Mouse (Mus musculus): ENCODE measurements around the gene Gm28308. TPM values are rescaled to one million over a fixed set of nuclear protein-coding genes. Genes with fewer than 3 reads are reported as not detected.

Gm28308 gene
- polyA plus RNA-seq, 1 experiment: 2.0 TPM

DNA sequence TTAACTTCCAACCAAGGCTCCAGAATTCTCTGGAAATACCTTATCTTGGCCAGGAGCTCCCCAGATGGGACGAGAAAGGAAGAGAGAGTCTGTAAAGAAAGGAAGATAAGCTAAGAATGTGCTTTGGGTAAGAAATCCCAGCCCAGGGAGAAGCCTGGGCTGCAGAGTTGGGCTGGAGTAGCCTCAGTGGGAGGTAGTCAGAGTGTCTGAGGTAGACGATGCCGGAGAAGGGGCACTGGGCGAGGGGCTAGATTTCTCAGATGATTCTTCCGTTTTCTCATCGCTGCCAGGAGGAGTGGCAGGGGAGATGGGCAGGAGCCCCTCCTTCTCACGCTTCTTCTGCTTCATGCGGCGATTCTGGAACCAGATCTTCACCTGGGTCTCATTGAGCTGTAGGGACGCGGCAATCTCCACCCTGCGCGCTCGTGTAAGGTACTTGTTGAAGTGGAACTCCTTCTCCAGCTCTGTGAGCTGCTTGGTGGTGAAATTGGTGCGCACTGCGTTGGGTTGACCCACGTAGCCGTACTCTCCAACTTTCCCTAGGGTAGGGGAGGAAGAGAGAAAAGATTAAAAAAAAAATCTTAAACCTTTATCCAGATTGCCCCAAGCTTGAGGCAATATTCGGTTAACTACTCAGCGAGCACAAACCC, 56.5 kb downstream of the Gm28308 start:
- no peak for DNase-seq (ENCODE audit: low read depth)

GRCm38 (mm10) chr6:52155471-52155870, 57.7 kb downstream of the Gm28308 start:
- no peak for DNase-seq (ENCODE audit: low read depth)

- no peak for DNase-seq (ENCODE audit: low read depth)
Measured at GRCm38 (mm10) chr6:52154044-52154443, 59.1 kb downstream of the Gm28308 start.

DNA sequence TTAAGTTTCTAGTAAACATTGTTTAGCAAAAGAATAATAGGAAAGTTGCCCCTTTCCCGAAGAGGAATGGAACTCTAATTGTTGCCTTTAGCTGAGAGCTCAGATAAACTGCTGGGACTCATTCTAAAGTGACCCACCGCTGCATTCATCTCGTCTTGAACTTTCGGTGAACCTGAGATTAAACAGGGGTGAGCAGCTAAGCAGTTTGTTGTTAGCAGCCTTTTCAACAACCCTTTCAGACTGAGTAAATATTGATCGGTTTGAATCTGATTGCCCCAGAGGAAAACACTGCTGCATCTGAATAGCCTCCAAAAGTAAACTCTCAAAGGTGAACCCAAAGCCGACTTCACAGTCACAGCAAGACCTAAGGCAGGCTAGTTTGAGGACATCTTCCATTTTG, 59.9 kb downstream of the Gm28308 start:
- no peak for DNase-seq (ENCODE audit: low read depth)

DNA sequence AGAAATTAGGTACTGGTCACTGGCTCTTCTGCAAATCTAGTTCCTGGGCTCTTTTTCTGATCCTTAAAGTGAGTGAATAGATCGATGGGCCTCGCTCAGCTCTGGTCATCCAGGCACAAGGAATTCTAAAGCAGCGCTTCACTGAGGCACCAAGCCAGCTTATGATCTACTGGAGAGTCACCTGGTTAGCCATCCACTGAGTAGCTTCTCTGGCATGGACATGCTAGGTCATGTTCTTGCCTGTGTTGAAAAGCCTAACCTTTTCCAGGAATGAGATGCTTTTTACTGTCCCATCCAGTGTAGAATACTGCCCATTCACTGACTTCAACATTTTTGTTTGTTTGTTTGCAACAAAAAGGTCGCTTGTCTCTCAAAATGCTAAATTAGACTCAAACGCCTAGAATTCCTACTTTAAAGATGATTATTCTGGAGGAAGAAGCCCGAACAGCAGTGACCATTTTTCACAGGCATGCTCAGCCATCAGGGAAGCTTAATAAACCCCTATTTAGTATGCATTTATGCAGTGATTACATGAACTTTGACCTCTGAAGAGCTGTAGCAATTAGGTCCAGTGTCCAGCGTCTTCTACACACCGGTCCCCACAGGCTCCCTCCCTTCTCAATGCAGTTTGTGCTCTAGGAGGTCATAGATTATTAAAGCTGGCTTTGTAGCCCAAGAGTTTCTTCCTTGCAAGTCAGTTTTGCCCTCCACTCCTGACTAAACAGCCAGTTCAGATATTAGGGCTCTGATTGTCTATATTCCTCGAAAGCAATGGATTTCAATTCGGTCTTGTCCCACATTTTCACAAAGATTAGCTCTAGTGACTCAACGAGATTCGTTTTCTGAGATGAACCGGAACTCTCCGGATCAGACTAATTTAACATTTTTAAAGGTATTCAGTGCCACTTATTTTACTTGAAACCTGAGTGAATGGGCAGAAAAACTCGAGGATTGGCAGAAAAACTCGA, 60.6 kb downstream of the Gm28308 start:
- DNase-seq (ENCODE audit: low read depth): no peak

- DNase-seq (ENCODE audit: low read depth): no peak
Measured at GRCm38 (mm10) chr6:52151571-52151970, 61.6 kb downstream of the Gm28308 start.

DNA sequence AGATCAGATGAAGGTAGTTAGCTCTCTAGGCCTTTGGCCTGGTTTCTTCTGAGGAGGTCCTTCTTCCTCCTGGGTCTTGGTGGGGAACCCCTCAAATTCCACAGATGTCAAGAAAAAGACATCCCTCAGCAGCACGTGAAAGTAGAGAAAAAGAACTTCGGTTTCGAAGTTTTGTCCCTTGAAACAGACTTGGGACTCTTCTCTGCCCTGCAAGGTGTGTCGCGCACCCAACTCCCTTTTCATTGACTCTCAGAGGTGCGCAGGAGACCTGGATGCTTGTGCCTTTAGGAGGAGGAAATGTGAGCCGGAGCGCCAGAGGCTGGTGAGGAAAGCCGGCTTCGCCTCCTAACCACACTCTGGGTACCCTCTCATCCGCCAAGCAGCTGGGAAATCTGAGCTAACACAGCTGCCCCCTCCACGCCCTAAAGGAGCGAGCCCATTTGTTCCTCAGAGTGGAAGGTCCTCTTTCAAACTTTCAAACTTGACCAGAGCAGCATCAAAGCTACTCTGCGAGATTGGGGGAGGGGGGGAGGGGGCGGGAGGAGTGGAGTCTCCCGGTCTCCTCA, 62.7 kb downstream of the Gm28308 start:
- DNase-seq (ENCODE audit: low read depth): no peak

- DNase-seq (ENCODE audit: low read depth): no peak
Measured at GRCm38 (mm10) chr6:52139115-52139514, 74.0 kb downstream of the Gm28308 start.

DNA sequence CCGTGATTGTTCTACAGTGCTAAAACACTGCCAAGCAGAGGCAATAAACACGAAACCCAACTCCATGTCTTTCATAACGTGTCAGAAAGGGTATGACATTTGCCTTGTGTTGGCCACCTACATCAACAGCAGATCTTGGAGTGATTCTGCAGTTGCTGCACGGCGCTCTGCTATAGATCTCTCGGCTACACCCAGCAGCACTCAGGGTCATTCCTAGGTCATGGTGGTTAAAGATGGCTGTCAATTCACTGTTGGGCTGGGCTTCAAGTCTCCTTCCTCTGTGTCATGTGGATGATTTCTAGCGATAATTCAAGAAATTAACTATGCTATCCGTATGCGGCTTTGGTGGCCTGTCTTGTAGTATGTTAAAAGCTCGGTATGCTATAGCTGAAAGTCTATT, 74.6 kb downstream of the Gm28308 start:
- DNase-seq (ENCODE audit: low read depth): no peak

GRCm38 (mm10) chr6:52137841-52138535, 75.2 kb downstream of the Gm28308 start:
- DNase-seq (ENCODE audit: low read depth): no peak

DNA sequence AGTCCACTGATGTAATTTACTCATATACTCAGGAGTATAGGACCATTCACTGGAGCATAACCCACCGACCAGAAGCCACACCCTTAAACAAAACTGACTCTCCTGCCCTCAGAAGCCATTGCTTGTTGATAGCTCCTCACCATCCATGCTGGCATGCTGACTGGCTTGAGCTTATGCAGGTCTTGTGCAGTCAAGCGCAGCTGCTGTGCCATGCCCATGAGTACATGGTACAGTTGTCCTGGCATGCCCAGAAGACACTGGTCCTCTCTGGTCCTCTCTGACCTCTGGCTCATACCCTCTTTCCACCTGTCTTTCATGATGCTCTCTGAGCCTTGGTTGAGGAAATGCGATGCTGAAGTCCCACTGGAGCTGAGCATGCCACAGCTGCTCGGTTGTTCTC, 89.5 kb downstream of the Gm28308 start:
- no peak for DNase-seq (ENCODE audit: low read depth)

GRCm38 (mm10) chr6:52121173-52121572, 92.0 kb downstream of the Gm28308 start:
- no peak for DNase-seq (ENCODE audit: low read depth)

- no peak for DNase-seq (ENCODE audit: low read depth)
Measured at GRCm38 (mm10) chr6:52118903-52119635, 94.1 kb downstream of the Gm28308 start.

DNA sequence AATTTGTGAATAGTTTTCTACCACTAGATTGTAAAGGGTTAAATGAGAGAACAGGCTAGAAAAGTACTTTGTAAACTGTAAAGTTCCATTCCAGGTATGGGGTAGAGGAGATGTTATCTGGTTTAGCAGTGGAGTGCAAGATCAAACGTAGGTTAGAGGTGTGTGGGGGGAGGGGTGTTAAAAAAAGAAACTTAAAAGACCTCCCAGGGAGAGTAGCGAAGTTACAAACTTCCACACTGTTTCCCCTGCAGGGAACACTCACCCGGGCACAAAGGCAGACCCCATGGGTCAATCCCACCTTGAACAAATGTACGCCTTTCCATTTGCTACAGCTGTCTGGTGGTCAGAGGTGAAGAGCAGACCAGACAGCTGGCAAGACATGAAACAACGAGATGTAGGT, 97.2 kb downstream of the Gm28308 start:
- DNase-seq (ENCODE audit: low read depth): no peak

Other genes with a start within 250 kb of the Gm28308 start
- 14.6 and 19.0 TPM in 2 replicates for gene Skap2, start 200.8 kb downstream of the Gm28308 start, polyA plus RNA-seq (2012; rRNA removed)
- 1.3 and 1.7 TPM in 2 replicates for gene Hoxa1, start 55.0 kb downstream of the Gm28308 start, polyA plus RNA-seq (2012; rRNA removed)
- gene Hoxa2, start 48.5 kb downstream of the Gm28308 start, polyA plus RNA-seq (2012; rRNA removed): 1.6 and 2.4 TPM in 2 replicates
- 0.32 and 0.38 TPM in 2 replicates for gene 5730596B20Rik, start 35.8 kb downstream of the Gm28308 start, polyA plus RNA-seq (2012; rRNA removed)
- gene Hoxa4, start 21.6 kb downstream of the Gm28308 start, polyA plus RNA-seq (2012; rRNA removed): 3.1 and 3.7 TPM in 2 replicates
- 5.3 and 10.2 TPM in 2 replicates for gene Hoxa5, start 8.8 kb downstream of the Gm28308 start, polyA plus RNA-seq (2012; rRNA removed)
- gene Hoxa6, start 4.6 kb downstream of the Gm28308 start, polyA plus RNA-seq (2012; rRNA removed): 3.2 and 7.0 TPM in 2 replicates
- gene Hoxa3, start within 50 bp of the Gm28308 start, polyA plus RNA-seq (2012; rRNA removed): 5.6 and 8.2 TPM in 2 replicates
- gene Hoxa7, start 8.5 kb upstream of the Gm28308 start, polyA plus RNA-seq (2012; rRNA removed): 13.2 and 20.4 TPM in 2 replicates
- 5.2 and 7.1 TPM in 2 replicates for gene Hoxa9, start 17.8 kb upstream of the Gm28308 start, polyA plus RNA-seq (2012; rRNA removed)
- gene Hoxa10, start 27.5 kb upstream of the Gm28308 start, polyA plus RNA-seq (2012; rRNA removed): 3.8 and 5.0 TPM in 2 replicates
- 1.8 and 2.0 TPM in 2 replicates for gene Hoxa11, start 32.5 kb upstream of the Gm28308 start, polyA plus RNA-seq (2012; rRNA removed)
- gene Hoxa13, start 47.5 kb upstream of the Gm28308 start, polyA plus RNA-seq (2012; rRNA removed): 0.11 and 0.30 TPM in 2 replicates
- gene Evx1, start 100.2 kb upstream of the Gm28308 start, polyA plus RNA-seq (2012; rRNA removed): 0.16 and 0.74 TPM in 2 replicates